Comparison of ENCODE assay signal across 21 mouse cellular contexts in the genomic region with DNA sequence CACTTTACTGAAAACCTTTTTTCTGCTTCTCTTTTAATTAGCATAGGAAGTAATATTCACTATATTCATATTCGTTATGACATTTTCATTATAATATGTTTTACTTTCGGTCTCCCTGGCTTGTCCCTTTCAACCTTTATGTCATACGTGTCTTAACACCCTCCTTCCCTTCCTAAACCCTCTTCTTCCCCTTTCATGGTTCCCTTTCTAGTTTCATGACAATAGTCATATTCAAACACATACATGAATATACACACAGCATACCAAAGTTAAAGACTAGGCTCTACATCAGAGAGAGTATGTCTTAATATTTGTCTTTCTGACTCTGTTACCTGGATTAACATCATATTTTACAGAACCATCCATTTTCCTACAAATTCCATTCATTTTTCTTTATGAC. TPM values are rescaled to one million over a fixed set of nuclear protein-coding genes. Genes with fewer than 3 reads are reported as not detected.
DNase-seq lines count a peak whose midpoint lies in the region; ATAC-seq lines count a peak whose summit lies in the region.
"Had no signal": no experiment of that assay in that cellular context is flagged by ENCODE, and none has a peak within 500 bp of the region (broad histone marks: within the 10 kb centered on the region; RNA-seq: fewer than 3 reads in every experiment).

No protein-coding gene starts in this region.

- H3K27me3 ChIP-seq in liver, embryonic 12.5 days (replicated peaks): no peaks in the 10 kb centered on the region
- H3K27me3 ChIP-seq: embryonic facial prominence, embryonic 15.5 days; heart, embryonic 13.5 days; hindbrain, embryonic 15.5 days; Patski had no signal

- H3K4me2 ChIP-seq in liver, embryonic 12.5 days: no peak overlapping the region
- H3K4me2 ChIP-seq: embryonic facial prominence, embryonic 15.5 days; heart, embryonic 13.5 days; hindbrain, embryonic 15.5 days had no signal

- no peak for ATAC-seq in liver, embryonic 12.5 days
- ATAC-seq in common myeloid progenitor, adult 5-6 weeks (replicated peaks; ENCODE audit: low read depth, poor library complexity, severe bottlenecking): peak; percentile 61
- peak; percentile 58 for ATAC-seq in megakaryocyte progenitor cell, adult 5-6 weeks (replicated peaks; ENCODE audit: poor library complexity)
- ATAC-seq: forebrain, embryonic 14.5 days had no signal

- H3K9ac ChIP-seq in liver, embryonic 12.5 days: no peak overlapping the region
- H3K9ac ChIP-seq: embryonic facial prominence, embryonic 15.5 days; heart, embryonic 13.5 days; hindbrain, embryonic 15.5 days had no signal

- no peaks in the 10 kb centered on the region for H3K36me3 ChIP-seq in liver, embryonic 12.5 days
- H3K36me3 ChIP-seq: embryonic facial prominence, embryonic 15.5 days; forebrain, embryonic 10.5 days; heart, embryonic 13.5 days; hindbrain, embryonic 15.5 days had no signal

- 75% methylated on average over 3 of the region's 3 CpGs for WGBS in liver, embryonic 12.5 days (ENCODE audit: insufficient replicate concordance)

- H3K4me1 ChIP-seq in liver, embryonic 12.5 days: peaks cover 37% of the 10 kb centered on the region
- H3K4me1 ChIP-seq: embryonic facial prominence, embryonic 15.5 days; forebrain, embryonic 10.5 days; hindbrain, embryonic 15.5 days had no signal

- peak overlapping the region; percentile 79; the same call in 1 of the 2 replicates for H3K27ac ChIP-seq in liver, embryonic 12.5 days
- H3K27ac ChIP-seq: embryonic facial prominence, embryonic 15.5 days; forebrain, embryonic 10.5 days; gastrocnemius, adult 2 months; heart, embryonic 13.5 days; hindbrain, embryonic 15.5 days had no signal

- no peaks in the 10 kb centered on the region for H3K9me3 ChIP-seq in liver, embryonic 12.5 days (replicated peaks)
- H3K9me3 ChIP-seq: embryonic facial prominence, embryonic 15.5 days; forebrain, embryonic 10.5 days; heart, embryonic 13.5 days; hindbrain, embryonic 15.5 days had no signal

- DNase-seq in liver: no peak
- DNase-seq in thymus, postnatal 10 days (ENCODE audit: low spot score in 2 of 2): no peak
- no peak for DNase-seq in spleen, adult 18-20 months
- DNase-seq in layer of hippocampus, adult 11-12 months (ENCODE audit: low spot score): no peak
- DNase-seq: adrenal gland, postnatal 14 days; cerebellum, adult 11-12 months; cerebellum, adult 9-11 months; embryo, embryonic 11 days; gastrocnemius, adult 2 months; gastrocnemius, postnatal 25 days; heart, adult 11 months; heart, postnatal 36 days had no signal

- H3K4me3 ChIP-seq in liver, embryonic 12.5 days: no peak overlapping the region
- H3K4me3 ChIP-seq: embryonic facial prominence, embryonic 15.5 days; forebrain, embryonic 10.5 days; gastrocnemius, adult 2 months; heart, embryonic 13.5 days; hindbrain, embryonic 15.5 days had no signal

RNA-seq across cellular contexts. Expression of a gene that starts 28.6 kb away (rescaled TPM):
- polyA plus RNA-seq in liver, embryonic 12.5 days (2016; fragmentation: Nextera tagmentation; extraction: Ambion mirVana): 18.0 and 18.4 TPM in 2 replicates
- 121 and 126 TPM in 2 replicates for total RNA-seq in common myeloid progenitor, adult 5-6 weeks (2017)
- 58.7 and 65.3 TPM in 2 replicates for total RNA-seq in megakaryocyte progenitor cell, adult 5-6 weeks (2015)
- total RNA-seq in megakaryocyte progenitor cell, adult 5-6 weeks (2017): 109 and 110 TPM in 2 replicates
